Mouse (Mus musculus) left cerebral cortex, postnatal 25 days (tissue): Measurements from ENCODE around the gene Fmnl2. TPM values are rescaled to one million over a fixed set of nuclear protein-coding genes. Genes with fewer than 3 reads are reported as not detected.

Experiments used
- DNase-seq, 2 experiments: peaks; one replicate each; pipeline ENCODE4 v3.0.0; 2022; ENCODE audit warnings: low spot score in 2 of 2, mixed read lengths in 1 of 2
- intact Hi-C: fragments of 180-260 bp; cut with DNase I; formaldehyde crosslinking; loops from one replicate; pipeline ENCODE4 v1.15.1; 2025
- total RNA-seq, 2 experiments: library from RNA; stranded (reverse); gene quantifications; 2 replicates each; pipeline ENCODE4 v1.2.3; 2021

Gene Fmnl2
- total RNA-seq, 2 experiments from 2014 or later = 45.5 to 46.8 TPM

DNA sequence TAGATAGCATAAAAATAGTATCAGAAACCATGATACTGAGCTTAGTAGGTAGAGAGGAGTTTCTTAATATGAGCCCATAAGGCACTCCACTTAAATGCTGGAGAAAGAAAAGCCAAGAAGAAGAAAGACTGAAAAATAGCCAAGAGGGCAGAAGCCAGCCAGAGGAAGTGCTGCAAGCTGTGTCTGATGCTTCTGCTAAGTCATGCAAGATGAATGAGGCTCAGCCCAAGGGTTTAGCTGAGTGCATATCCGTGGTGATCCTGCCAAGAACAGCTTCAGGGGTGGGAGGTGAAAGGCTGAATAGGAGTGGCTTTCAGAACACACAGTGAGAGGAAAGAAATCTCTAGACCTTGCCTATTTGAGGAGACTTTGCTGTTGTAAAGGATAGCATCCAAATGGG, 212.9 kb downstream of the Fmnl2 start:
- intact Hi-C loops = no loop called here
- peak in 1 of 2 experiments; percentile 57 for DNase-seq

DNA sequence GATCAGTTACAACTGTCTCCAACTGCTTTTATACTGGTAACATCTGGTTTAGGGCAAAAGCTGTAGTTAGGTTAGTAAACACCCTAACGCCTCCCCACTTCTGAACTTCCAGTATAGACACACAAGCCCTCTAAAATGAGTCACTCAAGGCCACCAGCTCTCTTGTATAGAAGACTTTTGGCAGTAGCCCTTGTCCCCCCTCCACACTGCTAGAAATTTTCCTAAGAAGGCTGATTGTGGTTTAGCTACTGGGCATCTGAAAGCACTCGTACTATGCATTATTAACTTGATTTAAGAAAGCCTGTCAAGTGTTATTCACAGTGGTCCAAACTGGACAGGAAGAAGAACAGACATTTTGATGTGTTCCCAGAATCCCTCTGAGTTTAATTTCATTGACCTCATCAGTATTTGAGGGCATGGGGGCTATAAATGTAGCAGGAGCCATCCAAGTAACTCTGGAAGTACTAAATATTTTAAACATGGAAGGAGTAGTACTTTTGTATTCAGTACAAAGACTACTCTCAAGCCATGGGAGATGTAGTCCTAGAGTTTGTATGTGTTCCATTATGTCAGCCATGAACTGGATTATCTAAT, 222.1 kb downstream of the Fmnl2 start:
- intact Hi-C loops = loop anchor here (5.0 kb wide), 1 partner anchor 222 kb away; the partner anchor contains the start of gene Fmnl2
- no peak for DNase-seq

DNA sequence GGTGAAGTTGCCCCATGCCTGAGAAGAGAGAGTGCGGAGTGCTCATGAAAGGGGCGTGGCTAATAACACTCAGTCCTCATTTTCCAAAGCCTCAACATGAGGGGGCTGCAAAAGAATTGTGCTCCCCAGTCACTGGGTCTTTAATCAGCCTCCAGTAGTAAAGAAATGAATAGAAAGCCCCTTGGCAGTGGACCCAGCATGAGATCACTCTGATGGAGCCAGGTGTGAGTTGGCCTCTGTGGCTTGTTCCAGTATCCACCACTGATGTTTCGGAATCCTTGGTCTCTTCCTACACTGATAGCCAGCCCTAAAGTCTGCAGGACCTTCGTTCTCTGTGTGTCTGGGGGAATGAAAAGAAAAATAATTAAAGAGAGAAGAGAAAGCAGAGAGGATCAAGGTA, 224.4 kb downstream of the Fmnl2 start:
- intact Hi-C loops = loop anchor here (2.0 to 5.0 kb wide), 2 partner anchors 75 to 225 kb away; partner anchors contain the start of gene Fmnl2
- no peak for DNase-seq

DNA sequence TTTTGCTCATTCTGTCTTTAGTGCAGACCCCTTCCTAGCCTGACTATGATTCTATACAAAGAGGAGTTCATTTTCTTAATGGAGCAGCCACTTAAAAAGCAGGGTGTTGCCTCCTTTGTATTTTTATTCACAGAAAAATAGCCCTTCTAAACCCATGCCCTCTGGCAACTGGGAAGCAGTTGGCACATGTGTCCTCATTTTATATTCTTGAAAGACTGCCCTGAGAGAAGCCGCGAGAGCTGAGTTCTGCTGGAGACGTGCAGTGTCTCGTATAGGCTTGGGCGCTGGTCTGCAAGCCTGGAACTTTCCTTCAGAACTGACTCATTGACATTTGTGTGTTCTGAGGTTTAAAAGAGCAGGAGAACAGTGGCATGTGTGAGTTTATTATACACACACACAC, 224.8 kb downstream of the Fmnl2 start:
- DNase-seq = no peak
- intact Hi-C loops = loop anchor here (2.0 to 5.0 kb wide), 2 partner anchors 76 to 225 kb away; partner anchors contain the start of gene Fmnl2

DNA sequence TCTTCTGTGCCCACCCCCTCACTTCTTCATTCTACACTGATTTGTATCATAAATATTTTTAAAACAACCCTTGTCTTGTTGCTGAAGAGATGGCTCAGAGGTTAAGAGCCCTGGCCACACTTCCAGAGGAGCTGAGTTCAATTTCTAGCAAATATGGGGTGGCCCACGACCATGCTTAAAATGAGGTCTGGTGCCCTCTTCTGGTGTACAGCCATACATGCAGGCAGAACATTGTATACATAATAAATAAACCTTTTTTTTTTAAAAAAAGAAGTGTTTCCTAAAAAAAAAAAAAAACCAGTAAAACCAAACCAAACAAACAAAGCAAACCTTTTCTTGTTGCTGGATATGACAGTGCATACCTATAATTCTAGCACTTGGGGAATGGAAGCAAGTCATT, 225.6 kb downstream of the Fmnl2 start:
- DNase-seq = no peak
- intact Hi-C loops = loop anchor here (2.0 to 5.0 kb wide), 2 partner anchors 76 to 226 kb away; partner anchors contain the start of gene Fmnl2

DNA sequence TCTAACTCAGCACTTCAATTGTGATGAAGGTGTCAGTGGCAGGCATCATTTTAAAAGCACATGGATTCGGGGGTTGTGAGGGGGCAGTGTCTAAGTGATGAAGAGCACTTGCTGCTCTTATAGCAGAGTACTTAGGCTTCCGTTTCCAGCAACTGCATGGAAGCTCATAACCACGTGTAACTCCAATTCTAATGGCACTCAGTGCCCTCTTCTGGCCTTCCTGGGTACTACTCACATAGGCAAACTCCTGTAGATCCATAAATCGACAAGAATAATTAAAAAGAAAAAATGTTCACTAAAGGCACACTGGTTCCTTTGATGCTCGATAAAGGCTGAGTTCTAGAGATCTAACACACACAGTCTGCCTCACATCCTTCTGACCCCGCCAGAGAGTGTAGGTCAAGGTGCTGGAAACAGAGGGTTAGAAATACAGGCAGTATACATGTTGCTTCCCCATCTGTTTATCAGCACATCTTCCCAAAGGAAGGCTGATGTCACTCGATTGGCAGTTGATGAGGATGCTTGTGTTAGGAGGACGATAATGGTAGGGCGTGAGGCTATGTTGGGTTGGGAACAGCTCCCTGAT, 228.1 kb downstream of the Fmnl2 start:
- intact Hi-C loops = loop anchor here (2.0 kb wide), 2 partner anchors 323 to 329 kb away; no protein-coding TSS in a partner anchor

DNA sequence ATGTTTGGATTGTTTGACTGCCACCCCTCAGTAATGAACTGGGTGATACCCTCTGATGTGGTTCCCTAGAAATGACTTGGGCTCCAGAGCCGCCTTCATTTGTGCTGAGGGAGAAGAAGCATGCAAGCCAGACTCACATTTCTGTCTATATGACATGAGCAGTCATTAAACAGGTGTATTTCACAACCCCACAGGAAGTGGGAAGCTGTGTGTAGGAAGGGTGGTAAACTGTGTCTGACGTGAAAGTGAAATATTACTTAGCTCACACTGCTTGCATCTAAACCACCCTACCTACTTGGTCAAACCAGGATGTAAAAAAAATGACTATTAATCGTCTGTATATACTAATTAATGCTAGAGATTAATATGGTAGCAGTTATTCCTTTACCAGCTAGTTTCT, 231.1 kb downstream of the Fmnl2 start:
- intact Hi-C loops = no loop called here
- DNase-seq = no peak

More for the DNA sequence above, 228.1 kb downstream of the Fmnl2 start:
- DNase-seq = peak; percentile 27 to 42

DNA sequence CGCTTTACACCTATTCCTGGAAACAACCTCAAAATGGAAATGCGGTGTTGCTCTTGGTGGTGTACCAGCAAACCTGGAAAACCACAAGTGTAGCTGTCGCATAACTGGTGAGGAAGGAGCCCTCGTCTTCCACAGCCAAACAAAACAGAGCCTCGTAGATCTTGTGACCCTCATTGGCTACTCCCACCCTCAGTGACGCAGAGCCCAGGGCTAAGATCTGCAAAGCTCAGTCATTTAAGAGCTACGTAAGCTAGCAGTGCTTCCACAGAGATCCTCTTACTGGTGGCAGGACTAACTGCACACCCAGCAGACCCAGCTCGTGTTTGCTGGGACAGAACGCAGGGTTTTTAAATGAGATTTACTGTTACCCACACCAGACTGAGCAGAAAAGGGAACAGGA, 237.4 kb downstream of the Fmnl2 start:
- intact Hi-C loops = no loop called here
- peak in 1 of 2 experiments; percentile 12 for DNase-seq

DNA sequence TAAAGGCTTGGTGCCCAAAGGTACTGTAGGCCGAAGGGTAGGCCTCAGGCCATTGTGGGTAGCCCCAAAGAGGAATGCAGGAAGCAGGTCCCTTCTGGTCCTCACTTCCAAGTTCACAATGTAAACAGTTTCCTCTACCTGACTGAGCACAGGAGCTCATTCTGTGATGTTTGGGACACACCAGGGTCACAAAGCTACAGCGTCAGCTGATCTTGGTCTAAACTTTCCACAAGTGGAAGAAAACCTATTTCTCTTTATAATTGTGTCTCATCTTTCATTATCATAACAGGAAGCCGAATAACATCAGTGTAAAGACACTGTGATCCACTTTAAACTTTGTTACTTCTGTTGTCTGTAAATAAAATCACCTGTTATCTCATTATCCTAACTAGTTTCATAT, 237.8 kb downstream of the Fmnl2 start:
- intact Hi-C loops = no loop called here
- DNase-seq = no peak

DNA sequence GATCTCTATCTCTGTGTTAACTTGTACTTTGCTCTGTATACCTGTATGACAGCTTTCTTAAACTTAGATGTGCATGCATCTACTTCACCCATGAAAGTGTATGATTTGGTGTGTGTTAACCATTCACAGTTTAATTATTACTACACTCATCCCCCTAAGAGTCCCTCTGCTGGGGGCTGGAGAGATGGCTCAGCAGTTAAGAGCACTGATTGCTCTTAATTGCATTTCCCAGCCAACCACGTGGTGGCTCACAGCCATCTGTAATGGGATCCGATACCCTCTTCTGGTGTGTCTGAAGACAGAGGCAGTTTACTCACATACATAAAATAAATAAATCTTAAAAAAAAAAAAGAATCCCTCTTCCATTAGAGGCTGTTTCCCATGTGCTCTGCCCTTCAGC, 242.4 kb downstream of the Fmnl2 start:
- intact Hi-C loops = no loop called here
- no peak for DNase-seq

DNA sequence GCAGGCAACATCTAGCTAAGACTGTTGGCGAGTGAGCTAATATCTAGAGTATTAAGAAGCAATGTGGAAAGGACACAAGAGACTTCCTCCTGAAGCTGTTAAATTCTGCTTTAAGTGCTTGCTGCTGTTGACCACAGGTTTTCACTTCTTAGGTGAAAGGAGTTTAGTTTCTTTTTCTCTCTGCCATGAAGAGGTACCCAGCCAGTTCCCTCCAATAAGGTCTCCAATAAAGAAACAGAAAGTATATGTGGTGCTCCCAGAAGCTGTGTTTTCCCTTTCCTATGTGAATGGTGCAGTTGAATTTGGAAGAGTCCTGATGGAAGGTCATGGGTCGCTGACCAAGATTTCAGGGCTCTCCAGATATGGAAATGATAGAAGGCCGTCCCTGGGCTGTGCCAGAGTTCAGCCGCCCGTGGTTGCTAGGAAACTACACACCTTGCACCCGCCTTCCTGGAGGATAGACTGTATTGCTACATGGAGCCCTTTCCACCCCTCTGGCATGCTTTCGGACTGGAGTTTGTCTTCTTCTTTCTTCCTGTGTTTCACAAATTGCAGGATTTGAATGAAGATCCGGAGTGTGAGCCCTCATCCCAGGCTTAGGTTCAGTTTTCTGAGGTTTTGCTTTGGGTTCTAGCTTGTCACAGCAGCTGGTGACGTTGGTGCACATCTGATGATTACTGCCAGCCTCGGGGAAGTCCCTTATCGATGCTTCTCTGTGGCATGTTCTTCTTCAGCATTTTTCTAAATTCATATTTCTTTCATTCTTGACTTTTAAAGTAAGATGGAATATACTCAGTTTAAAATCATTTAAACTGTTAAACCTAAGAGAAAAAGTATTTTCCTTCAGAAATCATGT, 244.5 kb downstream of the Fmnl2 start:
- intact Hi-C loops = no loop called here
- DNase-seq = no peak

DNA sequence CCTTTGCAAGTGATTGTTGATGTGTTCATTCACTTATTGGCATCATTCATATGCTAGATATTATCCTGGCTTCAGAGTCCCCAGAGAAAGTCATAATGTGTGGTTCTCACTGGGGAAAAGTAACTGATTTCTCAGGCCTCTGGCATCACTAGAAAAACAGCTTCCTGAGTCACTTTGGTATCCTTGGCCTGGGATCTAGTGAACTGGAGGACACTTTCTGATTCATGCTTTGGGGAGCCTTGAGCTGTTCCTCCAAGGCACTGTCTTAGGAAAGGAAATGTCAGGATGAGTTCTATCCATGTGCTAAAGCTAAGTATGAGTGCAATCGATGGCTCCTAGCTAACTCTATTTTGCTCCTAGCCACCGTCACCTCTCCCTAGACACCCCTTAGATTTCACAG, 245.2 kb downstream of the Fmnl2 start:
- no peak for DNase-seq
- intact Hi-C loops = no loop called here

DNA sequence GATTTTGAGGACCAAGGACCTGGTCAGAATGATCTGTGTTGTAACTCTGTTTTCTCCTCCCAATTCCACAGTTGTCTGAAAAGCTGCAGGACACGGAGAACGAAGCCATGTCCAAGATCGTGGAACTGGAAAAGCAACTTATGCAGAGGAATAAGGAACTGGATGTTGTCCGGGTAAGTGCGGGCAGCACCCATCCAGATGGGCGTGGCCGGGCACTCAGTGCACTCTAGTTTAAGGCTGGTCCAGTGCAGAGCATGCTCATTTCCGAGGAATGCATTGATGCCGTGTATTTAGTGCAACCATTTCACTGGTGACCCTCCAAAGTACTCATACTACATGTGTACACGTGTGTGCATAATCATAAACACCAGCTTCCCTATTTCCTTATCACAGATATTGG, 247.7 kb downstream of the Fmnl2 start:
- intact Hi-C loops = no loop called here
- no peak for DNase-seq

DNA sequence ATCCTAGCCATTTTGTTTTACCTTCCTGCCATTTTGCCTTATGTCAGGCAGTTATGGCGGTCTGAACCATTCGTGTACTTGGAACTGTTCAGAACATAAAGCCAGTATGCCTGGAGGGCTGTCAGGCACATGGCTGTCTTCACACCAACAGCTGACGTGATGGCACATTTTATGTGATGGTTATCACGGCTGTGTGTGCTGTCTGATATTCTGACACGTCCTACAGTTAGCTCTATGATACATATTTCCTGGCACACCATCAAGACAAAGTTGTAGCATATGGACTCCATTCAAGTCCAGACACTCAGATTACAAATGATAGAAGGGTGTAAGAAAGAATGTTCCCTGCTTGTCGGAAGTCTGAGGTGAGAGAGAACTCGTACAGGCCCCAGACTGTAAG, 248.4 kb downstream of the Fmnl2 start:
- peak in 1 of 2 experiments; percentile 52 for DNase-seq
- intact Hi-C loops = no loop called here

DNA sequence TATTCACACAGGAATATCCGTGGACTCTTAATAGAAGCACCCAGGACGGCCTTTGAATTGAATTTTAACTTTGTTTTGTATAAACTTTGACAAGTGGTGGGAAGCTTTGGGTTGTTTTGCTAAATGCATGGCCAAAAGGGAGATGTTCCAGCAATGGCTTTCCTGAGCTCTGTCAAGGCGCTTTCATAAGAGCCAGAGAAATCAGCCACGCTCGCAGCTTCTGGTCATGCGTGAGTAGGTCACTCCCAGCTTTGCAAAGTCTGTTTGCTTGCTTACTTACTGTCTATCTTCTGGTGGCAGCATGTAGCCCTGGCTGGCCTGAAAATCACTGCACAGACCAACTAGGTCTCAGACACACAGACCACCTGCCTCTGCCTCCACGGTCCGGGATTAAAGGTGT, 248.8 kb downstream of the Fmnl2 start:
- intact Hi-C loops = no loop called here

DNA sequence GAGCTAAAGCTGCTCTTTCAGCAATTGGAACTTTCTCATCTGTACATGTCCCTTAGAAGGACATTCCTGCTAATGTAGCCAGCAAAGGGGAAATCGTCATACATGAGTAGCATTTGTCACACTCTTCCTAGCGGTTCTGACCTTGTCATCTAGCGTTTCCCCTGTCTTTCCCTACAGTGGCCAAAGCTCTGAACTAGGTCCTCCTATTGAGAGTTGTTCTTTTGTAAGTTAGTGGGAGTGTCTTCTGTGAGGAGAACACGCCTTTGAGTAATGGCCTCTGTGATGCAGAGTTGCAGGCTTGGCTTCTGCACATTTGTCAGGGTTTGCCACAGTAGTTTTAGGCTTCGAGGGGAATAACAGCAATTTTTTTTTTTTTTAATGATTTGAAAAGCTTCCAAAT, 250.9 kb downstream of the Fmnl2 start:
- no peak for DNase-seq

More for the DNA sequence above, 248.8 kb downstream of the Fmnl2 start:
- DNase-seq = no peak

DNA sequence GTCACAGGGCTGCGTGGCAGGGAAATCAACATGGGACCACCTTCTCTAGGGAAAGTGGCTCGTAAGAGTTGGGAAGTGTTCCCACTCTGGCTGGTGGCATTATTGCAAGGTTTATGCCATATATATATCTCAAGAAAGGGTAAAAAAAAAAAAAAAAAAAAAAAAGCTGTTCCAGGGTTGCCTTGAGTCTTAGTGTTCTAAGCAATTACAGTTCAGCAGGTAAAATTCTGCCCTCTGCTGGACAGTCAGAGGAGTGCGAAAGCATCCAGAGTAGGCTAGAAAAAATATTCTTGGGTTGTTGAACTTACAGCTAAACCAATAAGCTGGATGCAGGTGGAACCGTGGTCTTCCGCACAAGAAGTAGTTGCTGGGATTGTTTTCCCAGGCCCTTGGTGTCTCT, 264.1 kb downstream of the Fmnl2 start:
- DNase-seq = peak; percentile 69 to 75
- intact Hi-C loops = loop anchor here (2.0 kb wide), 1 partner anchor 365 kb away; no protein-coding TSS in a partner anchor

More for the DNA sequence above, 250.9 kb downstream of the Fmnl2 start:
- intact Hi-C loops = no loop called here

DNA sequence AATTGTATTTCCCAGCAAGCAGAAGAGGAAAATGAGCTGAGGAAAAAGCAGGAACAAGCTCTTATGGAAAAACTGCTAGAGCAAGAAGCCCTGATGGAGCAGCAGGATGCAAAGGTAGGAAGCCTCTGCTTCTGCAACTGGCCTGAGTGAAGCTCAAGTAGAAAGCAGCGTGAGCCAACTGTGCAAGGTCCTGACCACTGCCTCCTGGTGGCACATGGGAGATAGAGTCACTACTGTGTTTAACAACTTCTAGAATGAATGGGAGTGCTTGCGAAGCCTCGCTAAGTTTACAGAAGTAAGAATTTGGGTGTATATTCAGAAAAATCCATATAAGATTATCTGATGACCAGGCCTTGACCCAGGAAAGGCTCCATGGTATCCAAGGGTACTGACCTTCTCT, 268.3 kb downstream of the Fmnl2 start:
- intact Hi-C loops = no loop called here

DNA sequence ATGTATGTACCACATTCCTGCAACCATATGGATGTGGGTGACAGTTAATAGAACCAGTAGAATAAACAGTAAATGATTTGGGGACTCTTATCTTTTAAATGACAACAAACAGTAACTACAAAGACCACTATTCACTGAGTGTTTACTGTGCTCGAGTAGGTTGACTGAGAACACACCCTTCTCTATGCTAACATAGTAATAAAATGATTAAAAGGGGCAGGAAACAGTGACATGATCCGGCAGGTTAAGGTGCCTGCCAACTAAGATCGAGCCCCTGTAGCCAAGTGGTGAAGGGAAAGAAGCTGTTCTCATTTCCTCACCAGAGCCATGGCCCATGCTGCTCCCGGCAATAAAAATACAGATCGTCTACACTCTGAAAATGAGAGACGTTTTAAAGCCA, 271.4 kb downstream of the Fmnl2 start:
- no peak for DNase-seq
- intact Hi-C loops = no loop called here

More for the DNA sequence above, 268.3 kb downstream of the Fmnl2 start:
- no peak for DNase-seq

DNA sequence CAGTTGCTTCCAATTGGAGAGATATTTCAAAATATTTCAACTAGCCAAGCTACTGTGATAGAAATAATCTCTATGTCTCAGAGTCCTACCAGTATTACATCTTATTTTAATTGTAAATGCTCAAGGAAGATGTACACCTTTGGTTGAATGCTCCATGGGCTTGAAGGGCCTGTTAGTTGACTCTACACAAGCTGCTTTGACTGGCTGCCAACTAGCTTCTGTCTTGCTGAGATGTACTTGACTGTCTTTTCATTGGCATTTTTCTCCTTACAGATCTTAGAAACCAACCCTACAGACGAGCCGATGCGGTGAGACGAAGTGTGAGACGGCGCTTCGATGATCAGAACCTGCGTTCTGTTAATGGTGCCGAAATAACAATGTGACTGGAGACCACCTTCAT, 273.9 kb downstream of the Fmnl2 start:
- intact Hi-C loops = no loop called here
- no peak for DNase-seq
